Mouse (Mus musculus) adrenal gland (tissue): ENCODE data around the gene Cyb5d1.

Experiments
- intact Hi-C: fragments of 180-260 bp; cut with DNase I; formaldehyde crosslinking; loops from one replicate; pipeline ENCODE4 v1.15.1; 2025

The Cyb5d1 gene

GRCm38 (mm10) chr11:69416921-69417448 lies 21.6 kb upstream of the Cyb5d1 start:
- intact Hi-C loops, result loop anchor here (10.0 kb wide), 1 partner anchor 322 kb away; the partner anchor contains the start of gene Per1

- intact Hi-C loops, result loop anchor here (10.0 kb wide), 1 partner anchor 322 kb away; the partner anchor contains the start of gene Per1
Observed at GRCm38 (mm10) chr11:69416509-69416908, 21.1 kb upstream of the Cyb5d1 start.

- intact Hi-C loops, result loop anchor here (10.0 kb wide), 1 partner anchor 321 kb away; the partner anchor contains the start of gene Per1
Observed at GRCm38 (mm10) chr11:69415668-69416451, 20.4 kb upstream of the Cyb5d1 start.

GRCm38 (mm10) chr11:69415327-69415667 lies 19.9 kb upstream of the Cyb5d1 start:
- intact Hi-C loops, result loop anchor here (10.0 kb wide), 1 partner anchor 320 kb away; the partner anchor contains the start of gene Per1

GRCm38 (mm10) chr11:69414421-69415326 lies 19.2 kb upstream of the Cyb5d1 start:
- intact Hi-C loops, result loop anchor here (10.0 kb wide), 1 partner anchor 320 kb away; the partner anchor contains the start of gene Per1

- intact Hi-C loops, result loop anchor here (10.0 kb wide), 1 partner anchor 319 kb away; the partner anchor contains the start of gene Per1
Observed at GRCm38 (mm10) chr11:69413221-69414181, 18.1 kb upstream of the Cyb5d1 start, which contains the start of gene Kdm6b. TSS of gene Kdm6b (minus strand) at chr11:69413675.

- intact Hi-C loops, result loop anchor here (10.0 kb wide), 1 partner anchor 318 kb away; the partner anchor contains the start of gene Per1
Observed at GRCm38 (mm10) chr11:69412548-69412947, 17.1 kb upstream of the Cyb5d1 start.

GRCm38 (mm10) chr11:69411538-69412203 lies 16.2 kb upstream of the Cyb5d1 start:
- intact Hi-C loops, result loop anchor here (10.0 kb wide), 1 partner anchor 317 kb away; the partner anchor contains the start of gene Per1

GRCm38 (mm10) chr11:69411073-69411535 lies 15.7 kb upstream of the Cyb5d1 start:
- intact Hi-C loops, result loop anchor here (10.0 kb wide), 1 partner anchor 316 kb away; the partner anchor contains the start of gene Per1

GRCm38 (mm10) chr11:69410310-69411072 lies 15.1 kb upstream of the Cyb5d1 start:
- intact Hi-C loops, result loop anchor here (10.0 kb wide), 1 partner anchor 316 kb away; the partner anchor contains the start of gene Per1

GRCm38 (mm10) chr11:69410045-69410309 lies 14.5 kb upstream of the Cyb5d1 start:
- intact Hi-C loops, result loop anchor here (10.0 kb wide), 1 partner anchor 315 kb away; the partner anchor contains the start of gene Per1

- intact Hi-C loops, result loop anchor here (10.0 kb wide), 1 partner anchor 315 kb away; the partner anchor contains the start of gene Per1
Observed at GRCm38 (mm10) chr11:69409378-69410044, 14.1 kb upstream of the Cyb5d1 start.

GRCm38 (mm10) chr11:69408541-69409377 lies 13.3 kb upstream of the Cyb5d1 start:
- intact Hi-C loops, result no loop called here

- intact Hi-C loops, result no loop called here
Observed at GRCm38 (mm10) chr11:69407724-69408004, 12.2 kb upstream of the Cyb5d1 start.

GRCm38 (mm10) chr11:69406867-69407723 lies 11.7 kb upstream of the Cyb5d1 start:
- intact Hi-C loops, result no loop called here

- intact Hi-C loops, result no loop called here
Observed at GRCm38 (mm10) chr11:69406282-69406681, 10.9 kb upstream of the Cyb5d1 start.
